Mouse (Mus musculus): ENCODE measurements around the gene Daxx. TPM values are rescaled to one million over a fixed set of nuclear protein-coding genes. Genes with fewer than 3 reads are reported as not detected.
"Not testable (repeated sequence)": the region's sequence is repeated elsewhere in the genome, so short reads cannot be mapped to it uniquely, and the experiment has no call there.

Gene Daxx
- polyA plus RNA-seq, 1 experiment from 2014 or later, result 34.8 TPM

DNA sequence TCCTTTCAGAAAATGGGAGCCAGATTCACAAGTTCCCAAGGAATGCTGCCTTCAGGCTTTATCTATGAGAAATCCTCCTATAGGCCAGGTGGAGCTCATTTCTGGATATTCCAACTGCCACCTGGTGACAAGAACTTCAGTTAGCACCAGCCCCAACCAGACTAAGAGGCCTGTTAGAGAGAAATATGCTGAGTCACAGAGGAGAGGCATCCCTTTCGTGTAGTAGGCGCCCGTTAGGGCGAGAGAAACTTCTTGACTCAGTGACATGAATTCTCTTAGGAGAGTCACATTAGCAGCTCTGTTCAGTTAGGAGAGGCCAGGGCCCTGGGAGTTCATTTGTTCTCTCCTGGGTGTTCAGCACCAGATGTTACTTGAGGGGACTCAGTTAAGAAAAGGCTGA, 9.6 kb upstream of the Daxx start:
- H3K4me1 ChIP-seq (ENCODE audit: control insufficient read depth, insufficient read depth, low read length), result no peaks in the 10 kb centered on the region
- H3K9me3 ChIP-seq (ENCODE audit: control insufficient read depth, low read length), result no peaks in the 10 kb centered on the region
- no peak overlapping the region for H3K9ac ChIP-seq (ENCODE audit: low read depth, low read length)
- no peak overlapping the region for H3K4me3 ChIP-seq (ENCODE audit: low read depth, low read length)
- H3K27ac ChIP-seq (replicated peaks; ENCODE audit: low read depth, low read length), result no peak overlapping the region
- DNase-seq (ENCODE audit: low spot score) (no peak), ATAC-seq (ENCODE audit: low read depth) (no peak)
- H3K27me3 ChIP-seq (replicated peaks; ENCODE audit: control insufficient read depth, insufficient read depth, low read length), result no peaks in the 10 kb centered on the region
- H3K4me2 ChIP-seq (ENCODE audit: low read depth, low read length), result no peak overlapping the region
- WGBS, result 76% methylated on average over 4 of the region's 4 CpGs
- H3K36me3 ChIP-seq (ENCODE audit: control insufficient read depth, insufficient read depth, low read length), result no peaks in the 10 kb centered on the region

DNA sequence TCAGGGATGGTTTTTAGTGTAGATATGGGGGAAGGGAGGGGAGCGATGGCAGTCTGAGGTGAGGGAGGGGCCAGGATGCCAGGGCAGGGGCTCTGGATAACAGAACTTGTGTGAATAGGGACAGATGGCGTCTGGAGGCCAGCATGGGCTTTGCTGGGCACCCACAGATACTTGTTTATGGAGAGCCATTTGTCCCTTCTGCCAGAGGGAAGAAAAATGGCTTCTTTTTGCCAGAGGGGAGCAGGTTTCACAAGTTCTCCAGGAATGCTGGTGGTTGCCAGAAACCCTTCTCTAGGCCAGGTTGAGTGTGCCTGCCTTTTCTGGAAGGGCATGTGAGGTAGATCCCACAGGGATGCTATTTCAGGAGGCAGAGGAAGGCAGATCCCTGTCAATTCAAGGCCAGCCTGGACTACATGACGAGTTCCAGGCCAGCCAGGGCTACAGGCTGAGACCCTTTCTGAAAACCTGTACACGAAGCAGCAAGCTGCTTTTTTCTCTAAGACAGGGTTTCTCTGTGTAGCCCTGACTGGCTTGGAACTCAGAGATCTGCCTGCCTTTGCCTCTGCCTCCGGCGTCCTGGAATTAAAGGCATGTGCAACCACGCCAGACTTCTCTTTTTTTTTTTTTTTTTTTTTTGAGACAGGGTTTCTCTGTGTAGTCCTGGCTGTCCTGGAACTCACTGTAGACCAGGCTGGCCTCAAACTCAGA, 8.8 kb upstream of the Daxx start:
- no peaks in the 10 kb centered on the region for H3K4me1 ChIP-seq (ENCODE audit: control insufficient read depth, insufficient read depth, low read length)
- no peaks in the 10 kb centered on the region for H3K27me3 ChIP-seq (replicated peaks; ENCODE audit: control insufficient read depth, insufficient read depth, low read length)
- no peak overlapping the region; the same call in 1 of the 2 replicates for H3K9ac ChIP-seq (ENCODE audit: low read depth, low read length)
- H3K9me3 ChIP-seq (ENCODE audit: control insufficient read depth, low read length), result no peaks in the 10 kb centered on the region
- H3K36me3 ChIP-seq (ENCODE audit: control insufficient read depth, insufficient read depth, low read length), result no peaks in the 10 kb centered on the region
- H3K4me2 ChIP-seq (ENCODE audit: low read depth, low read length), result no peak overlapping the region
- 61% methylated on average over 7 of the region's 7 CpGs for WGBS
- DNase-seq (ENCODE audit: low spot score) (no peak), ATAC-seq (ENCODE audit: low read depth) (no peak)
- H3K4me3 ChIP-seq (ENCODE audit: low read depth, low read length), result no peak overlapping the region
- H3K27ac ChIP-seq (replicated peaks; ENCODE audit: low read depth, low read length), result no peak overlapping the region

DNA sequence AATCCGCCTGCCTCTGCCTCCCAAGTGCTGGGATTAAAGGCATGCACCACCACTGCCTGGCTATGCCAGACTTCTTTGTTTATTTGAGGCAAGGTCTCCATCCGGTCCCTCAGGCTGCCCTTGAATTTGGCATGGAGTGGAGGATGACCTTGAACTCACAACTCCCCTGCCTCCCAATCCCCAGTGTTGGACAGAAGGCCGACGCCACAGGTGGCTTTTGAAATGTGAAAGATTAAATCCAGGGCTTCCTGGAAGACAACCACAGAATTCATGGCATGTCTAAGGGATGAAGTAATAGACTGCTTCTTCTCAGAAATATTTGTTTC, 8.3 kb upstream of the Daxx start:
- Histone ChIP-seq H3K27me3 (replicated peaks; ENCODE audit: control insufficient read depth, insufficient read depth, low read length) (no peaks in the 10 kb centered on the region), H3K4me3 (ENCODE audit: low read depth, low read length) (no peak overlapping the region), H3K9ac (ENCODE audit: low read depth, low read length) (no peak overlapping the region), H3K36me3 (ENCODE audit: control insufficient read depth, insufficient read depth, low read length) (no peaks in the 10 kb centered on the region), H3K9me3 (ENCODE audit: control insufficient read depth, low read length) (no peaks in the 10 kb centered on the region), H3K4me1 (ENCODE audit: control insufficient read depth, insufficient read depth, low read length) (no peaks in the 10 kb centered on the region), H3K4me2 (ENCODE audit: low read depth, low read length) (no peak overlapping the region), H3K27ac (replicated peaks; ENCODE audit: low read depth, low read length) (no peak overlapping the region)
- 85% methylated on average over 4 of the region's 4 CpGs for WGBS
- ATAC-seq (ENCODE audit: low read depth) (no peak), DNase-seq (ENCODE audit: low spot score) (no peak)

DNA sequence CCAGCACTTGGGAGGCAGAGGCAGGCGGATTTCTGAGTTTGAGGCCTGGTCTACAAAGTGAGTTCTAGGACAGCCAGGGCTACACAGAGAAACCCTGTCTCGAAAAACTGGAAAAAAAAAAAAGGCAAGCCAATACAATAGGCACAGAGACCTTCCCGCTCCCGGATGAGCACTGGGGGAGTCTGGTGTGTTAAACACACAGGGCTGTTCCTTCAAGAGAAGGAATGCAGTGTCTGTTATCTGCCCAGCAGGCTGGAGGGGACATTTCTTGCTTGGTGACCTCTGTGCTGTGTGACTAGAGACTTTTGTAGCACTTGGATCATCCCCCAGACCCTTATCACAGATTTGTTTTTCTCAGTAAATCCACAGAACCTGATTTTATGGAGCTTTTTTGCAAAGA, 7.6 kb upstream of the Daxx start:
- Histone ChIP-seq H3K27me3 (replicated peaks; ENCODE audit: control insufficient read depth, insufficient read depth, low read length) (no peaks in the 10 kb centered on the region), H3K9ac (ENCODE audit: low read depth, low read length) (no peak overlapping the region), H3K36me3 (ENCODE audit: control insufficient read depth, insufficient read depth, low read length) (no peaks in the 10 kb centered on the region), H3K4me1 (ENCODE audit: control insufficient read depth, insufficient read depth, low read length) (no peaks in the 10 kb centered on the region), H3K4me2 (ENCODE audit: low read depth, low read length) (no peak overlapping the region), H3K4me3 (ENCODE audit: low read depth, low read length) (no peak overlapping the region), H3K27ac (replicated peaks; ENCODE audit: low read depth, low read length) (no peak overlapping the region), H3K9me3 (ENCODE audit: control insufficient read depth, low read length) (no peaks in the 10 kb centered on the region)
- 62% methylated on average over 4 of the region's 4 CpGs for WGBS
- ATAC-seq (ENCODE audit: low read depth) (no peak), DNase-seq (ENCODE audit: low spot score) (no peak)

DNA sequence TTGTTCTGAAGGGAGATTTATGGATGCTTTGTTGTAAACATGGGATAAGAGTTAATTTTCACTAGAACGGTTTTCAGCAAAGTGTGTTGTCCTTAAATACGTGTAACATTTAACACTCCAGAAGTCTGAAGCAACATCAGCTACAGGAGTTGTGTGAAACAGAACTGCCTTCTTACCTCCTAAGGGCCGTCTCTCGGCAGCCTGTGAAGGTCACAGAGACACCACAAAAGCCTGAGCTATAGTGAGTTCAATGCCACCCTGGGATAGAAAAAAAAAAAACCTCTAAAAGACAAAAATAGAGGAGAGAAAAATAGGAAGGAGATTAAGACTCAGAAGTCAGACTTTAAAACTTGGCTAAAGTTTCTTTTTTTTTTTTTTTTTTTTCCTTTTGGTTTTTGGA, 7.1 kb upstream of the Daxx start:
- 80% methylated on average over 4 of the region's 4 CpGs for WGBS
- Histone ChIP-seq H3K9ac (ENCODE audit: low read depth, low read length) (no peak overlapping the region), H3K36me3 (ENCODE audit: control insufficient read depth, insufficient read depth, low read length) (no peaks in the 10 kb centered on the region), H3K4me2 (ENCODE audit: low read depth, low read length) (no peak overlapping the region), H3K27me3 (replicated peaks; ENCODE audit: control insufficient read depth, insufficient read depth, low read length) (no peaks in the 10 kb centered on the region), H3K4me1 (ENCODE audit: control insufficient read depth, insufficient read depth, low read length) (no peaks in the 10 kb centered on the region), H3K9me3 (ENCODE audit: control insufficient read depth, low read length) (no peaks in the 10 kb centered on the region), H3K27ac (replicated peaks; ENCODE audit: low read depth, low read length) (no peak overlapping the region), H3K4me3 (ENCODE audit: low read depth, low read length) (no peak overlapping the region)
- ATAC-seq (ENCODE audit: low read depth), result no peak
- no peak for DNase-seq (ENCODE audit: low spot score)

DNA sequence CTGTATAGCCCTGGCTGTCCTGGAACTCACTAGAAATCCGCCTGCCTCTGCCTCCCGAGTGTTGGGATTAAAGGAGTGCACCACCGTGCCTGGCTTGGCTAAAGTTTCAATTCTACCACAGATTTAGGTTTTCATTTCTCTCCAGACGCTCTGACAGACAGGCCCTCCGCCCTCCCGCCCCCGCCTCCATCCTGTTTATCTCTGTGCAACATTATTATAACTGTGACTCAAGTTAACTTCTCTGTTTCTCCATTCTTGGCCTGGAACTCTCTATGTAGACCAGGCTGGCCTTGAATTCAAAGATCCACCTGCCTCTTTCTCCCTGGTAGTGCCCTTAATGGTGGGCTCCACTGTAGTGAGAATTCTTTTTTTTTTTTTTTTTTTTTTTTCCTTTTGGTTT, 6.7 kb upstream of the Daxx start:
- H3K9me3 ChIP-seq (ENCODE audit: control insufficient read depth, low read length), result no peaks in the 10 kb centered on the region
- no peak for DNase-seq (ENCODE audit: low spot score)
- H3K27me3 ChIP-seq (replicated peaks; ENCODE audit: control insufficient read depth, insufficient read depth, low read length), result no peaks in the 10 kb centered on the region
- no peak for ATAC-seq (ENCODE audit: low read depth)
- H3K36me3 ChIP-seq (ENCODE audit: control insufficient read depth, insufficient read depth, low read length), result no peaks in the 10 kb centered on the region
- H3K4me1 ChIP-seq (ENCODE audit: control insufficient read depth, insufficient read depth, low read length), result no peaks in the 10 kb centered on the region
- H3K4me2 ChIP-seq (ENCODE audit: low read depth, low read length), result no peak overlapping the region
- H3K9ac ChIP-seq (ENCODE audit: low read depth, low read length), result no peak overlapping the region
- no peak overlapping the region for H3K27ac ChIP-seq (replicated peaks; ENCODE audit: low read depth, low read length)
- WGBS, result 84% methylated on average over 7 of the region's 7 CpGs
- no peak overlapping the region for H3K4me3 ChIP-seq (ENCODE audit: low read depth, low read length)

DNA sequence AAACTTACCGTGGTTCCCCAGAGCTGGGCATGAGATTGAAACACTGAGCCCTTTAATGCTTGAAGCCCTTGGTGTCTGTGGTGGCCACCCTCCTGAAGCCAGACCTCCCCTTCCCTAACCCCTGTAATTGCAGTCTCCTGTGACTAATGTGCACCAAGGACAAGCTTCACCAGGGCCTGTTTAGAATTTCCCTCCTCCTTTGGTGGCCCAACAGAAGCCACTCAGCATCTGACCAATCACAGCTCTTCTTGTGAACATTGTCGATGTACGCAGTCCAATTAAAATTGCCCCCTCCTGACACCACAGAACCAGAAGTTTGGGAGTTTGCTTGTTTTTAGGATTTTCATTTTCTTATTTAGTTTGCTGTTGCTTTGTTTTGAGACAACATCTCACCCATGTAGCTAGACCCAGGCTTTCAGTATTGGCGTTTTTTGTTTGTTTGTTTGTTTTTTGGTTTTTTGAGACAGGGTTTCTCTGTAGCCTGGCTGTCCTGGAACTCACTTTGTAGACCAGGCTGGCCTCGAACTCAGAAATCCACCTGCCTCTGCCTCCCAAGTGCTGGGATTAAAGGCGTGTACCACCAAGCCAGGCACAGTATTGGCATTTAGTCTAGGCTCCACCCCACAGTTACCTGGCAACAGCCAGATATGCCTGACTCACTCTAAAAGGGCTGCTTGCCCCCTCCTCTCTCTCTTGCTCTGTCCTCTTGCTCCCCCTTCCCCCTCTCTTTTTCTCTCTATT, 5.1 kb upstream of the Daxx start:
- not testable (repeated sequence) for H3K4me1 ChIP-seq (ENCODE audit: control insufficient read depth, insufficient read depth, low read length); H3K27ac ChIP-seq (replicated peaks; ENCODE audit: low read depth, low read length); H3K36me3 ChIP-seq (ENCODE audit: control insufficient read depth, insufficient read depth, low read length); H3K27me3 ChIP-seq (replicated peaks; ENCODE audit: control insufficient read depth, insufficient read depth, low read length); H3K4me2 ChIP-seq (ENCODE audit: low read depth, low read length); DNase-seq (ENCODE audit: low spot score); H3K9me3 ChIP-seq (ENCODE audit: control insufficient read depth, low read length); ATAC-seq (ENCODE audit: low read depth); H3K4me3 ChIP-seq (ENCODE audit: low read depth, low read length); H3K9ac ChIP-seq (ENCODE audit: low read depth, low read length)
- 71% methylated on average over 6 of the region's 6 CpGs for WGBS

DNA sequence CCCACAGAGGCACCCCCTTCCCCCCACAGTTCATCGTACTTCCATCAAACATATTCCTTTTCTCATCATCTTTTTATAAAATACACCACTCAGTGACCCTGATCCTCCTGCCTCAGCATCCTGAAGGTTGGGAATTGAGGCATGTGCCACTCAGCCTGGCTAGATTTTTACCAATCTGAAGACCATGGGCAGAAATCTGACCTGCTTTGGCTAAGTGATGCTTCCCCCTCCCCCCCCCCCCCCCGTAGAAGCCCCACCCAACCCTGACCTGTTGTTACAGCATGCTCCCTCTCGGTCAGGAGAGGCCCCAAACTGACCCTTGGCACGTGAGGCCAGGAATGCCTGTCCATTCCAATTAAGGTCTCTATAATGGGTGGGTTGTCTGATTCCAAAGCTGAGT, 4.4 kb upstream of the Daxx start, which contains the start of gene Platr17:
Gene Platr17, plus strand, starts transcription at position 301 of the 400 bp plus-strand sequence.
- not testable (repeated sequence) for H3K4me3 ChIP-seq (ENCODE audit: low read depth, low read length); H3K27me3 ChIP-seq (replicated peaks; ENCODE audit: control insufficient read depth, insufficient read depth, low read length); DNase-seq (ENCODE audit: low spot score); ATAC-seq (ENCODE audit: low read depth); H3K9ac ChIP-seq (ENCODE audit: low read depth, low read length); H3K9me3 ChIP-seq (ENCODE audit: control insufficient read depth, low read length); H3K36me3 ChIP-seq (ENCODE audit: control insufficient read depth, insufficient read depth, low read length); H3K4me1 ChIP-seq (ENCODE audit: control insufficient read depth, insufficient read depth, low read length); H3K4me2 ChIP-seq (ENCODE audit: low read depth, low read length); H3K27ac ChIP-seq (replicated peaks; ENCODE audit: low read depth, low read length)
- 20% methylated on average over 3 of the region's 4 CpGs for WGBS
